Mouse (Mus musculus) hindbrain, postnatal 0 days (tissue): ENCODE data around the gene Sema5b. TPM values are rescaled to one million over a fixed set of nuclear protein-coding genes. Genes with fewer than 3 reads are reported as not detected.

Experiments used
- ATAC-seq: fragments of 200-750 bp; cut with Nextera tagmentation; 2 replicates; pipeline ENCODE4 v1.8.0; 2017; ENCODE audit warnings: mild to moderate bottlenecking, moderate TSS enrichment, moderate library complexity
- DNase-seq: peaks from one replicate; pipeline ENCODE4 v3.0.0-alpha.2; 2015; ENCODE audit warnings: low spot score
- H3K27ac ChIP-seq: fragments of 300-500 bp; sonication (generic); 2 replicates; pipeline ENCODE4 v1.5.1; 2014; ENCODE audit warnings: mild to moderate bottlenecking
- H3K27me3 ChIP-seq: fragments of 300-500 bp; sonication (generic); 2 replicates; pipeline ENCODE4 v1.6.1; 2014; ENCODE audit warnings: low read length, mixed read lengths; ENCODE audit not compliant: insufficient read depth
- H3K36me3 ChIP-seq: fragments of 300-500 bp; sonication (generic); 2 replicates; pipeline ENCODE4 v1.6.1; 2014; ENCODE audit warnings: low read length, mixed read lengths; ENCODE audit not compliant: insufficient read depth
- H3K4me1 ChIP-seq: fragments of 300-500 bp; sonication (generic); 2 replicates; pipeline ENCODE4 v1.6.1; 2014; ENCODE audit warnings: antibody characterized with exemption, low read length, mixed read lengths; ENCODE audit not compliant: insufficient read depth
- H3K4me2 ChIP-seq: fragments of 300-500 bp; sonication (generic); 2 replicates; pipeline ENCODE4 v1.6.1; 2014; ENCODE audit warnings: low read depth, mild to moderate bottlenecking, low read length, moderate library complexity, mixed read lengths
- H3K4me3 ChIP-seq: fragments of 300-500 bp; sonication (generic); 2 replicates; pipeline ENCODE4 v1.5.1; 2014; ENCODE audit warnings: low read length
- H3K9ac ChIP-seq: fragments of 300-500 bp; sonication (generic); replicated peaks from 2 replicates; pipeline ENCODE4 v1.6.1; 2014; ENCODE audit warnings: mild to moderate bottlenecking, low read length, moderate library complexity, mixed read lengths
- H3K9me3 ChIP-seq: fragments of 300-500 bp; sonication (generic); 2 replicates; pipeline ENCODE4 v1.6.1; 2016; ENCODE audit warnings: low read length, mixed read lengths
- CTCF ChIP-seq: IDR thresholded peaks from 2 replicates; pipeline ENCODE4 v1.5.1; 2016; ENCODE audit warnings: antibody characterized with exemption, control low read depth, low read depth
- WGBS: fragments of 180-500 bp; shearing (Covaris S2); extraction: QIAGEN DNeasy Blood & Tissue Kit; methylation state at CpG from one replicate; pipeline ENCODE4 v1.1.7; 2014; 5-methylcytosine and 5-hydroxymethylcytosine counted together
- polyA plus RNA-seq: library from polyadenylated mRNA; unstranded; fragments of >200 nt; fragmentation: Nextera tagmentation; extraction: Ambion mirVana; gene quantifications from 2 replicates; pipeline ENCODE4 v1.2.1, GENCODE M21; 2015
- total RNA-seq: library from RNA; depleted of rRNA; stranded (reverse); fragments of >200 nt; gene quantifications from 2 replicates; pipeline ENCODE4 v1.2.3, GENCODE M21; 2014

The Sema5b gene
- total and polyA plus RNA-seq, 2 experiments from 2014 or later, result 14.8 to 37.0 TPM

DNA sequence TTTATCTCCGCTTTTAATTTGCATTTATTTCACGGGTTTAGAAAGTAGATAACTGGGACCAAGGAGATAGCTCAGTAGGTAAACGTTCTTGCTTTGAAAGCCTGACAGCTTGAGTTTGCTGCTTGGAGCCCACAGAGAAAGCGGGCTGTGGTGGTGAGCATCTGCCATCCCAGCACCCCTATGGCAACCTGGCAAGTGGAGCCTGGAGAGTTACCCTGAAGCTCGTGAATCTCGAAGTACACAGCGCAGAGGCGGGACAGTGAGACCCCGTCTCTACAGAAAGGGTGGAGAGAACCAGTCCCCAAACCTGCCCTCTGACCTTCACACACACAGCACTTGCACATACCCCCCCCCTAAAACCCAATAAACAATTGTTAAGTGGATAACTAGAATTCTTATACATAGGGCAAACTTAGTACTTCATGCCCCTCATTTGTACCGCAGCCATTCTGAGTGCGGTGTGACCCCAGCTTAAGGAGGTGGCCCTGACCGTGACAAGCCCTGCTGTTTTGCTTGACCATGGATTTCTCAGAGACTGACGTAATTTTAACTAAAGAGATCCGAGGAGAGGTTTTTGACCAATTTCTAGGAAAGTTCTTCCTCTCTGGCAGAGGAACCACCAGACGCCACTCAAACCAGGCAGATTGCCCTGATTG, 27.4 kb downstream of the Sema5b start:
- H3K4me1 ChIP-seq, result peaks cover 22% of the 10 kb centered on the region
- no peak for ATAC-seq
- no peak overlapping the region for H3K27ac ChIP-seq

DNA sequence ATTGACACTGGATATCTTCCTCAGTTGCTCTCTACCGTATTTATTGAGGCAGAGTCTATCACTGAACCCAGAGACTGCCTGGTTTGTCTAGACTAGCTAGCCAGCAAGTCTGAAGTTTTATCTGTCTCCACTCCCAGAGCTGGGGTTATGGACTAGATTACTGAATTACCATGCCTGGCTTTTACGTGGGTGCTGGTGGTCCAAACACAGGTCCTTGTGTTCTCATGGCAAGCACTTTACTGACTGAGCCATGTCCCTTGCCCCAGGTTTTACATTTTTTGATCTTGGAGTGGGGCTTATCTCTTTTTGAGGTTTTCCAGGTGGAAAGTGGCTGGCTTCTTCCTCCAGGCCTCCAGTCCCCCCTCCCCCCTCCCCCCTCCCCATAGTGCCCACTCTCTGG, 28.4 kb downstream of the Sema5b start:
- DNase-seq, result no peak
- WGBS, result 68% methylated on average over 2 of the region's 2 CpGs
- no peaks in the 10 kb centered on the region for H3K36me3 ChIP-seq
- no peak overlapping the region for H3K4me3 ChIP-seq
- no peak for TF ChIP-seq CTCF
- H3K4me1 ChIP-seq, result peaks cover 22% of the 10 kb centered on the region
- H3K9ac ChIP-seq, result no peak overlapping the region
- no peak overlapping the region for H3K4me2 ChIP-seq
- no peaks in the 10 kb centered on the region for H3K9me3 ChIP-seq
- no peak overlapping the region for H3K27ac ChIP-seq
- no peak for ATAC-seq
- H3K27me3 ChIP-seq, result no peaks in the 10 kb centered on the region

More for the DNA sequence above, 27.4 kb downstream of the Sema5b start:
- 44% methylated on average over 15 of the region's 15 CpGs for WGBS
- no peaks in the 10 kb centered on the region for H3K36me3 ChIP-seq
- H3K4me3 ChIP-seq, result no peak overlapping the region
- TF ChIP-seq CTCF, result no peak
- no peaks in the 10 kb centered on the region for H3K9me3 ChIP-seq
- no peak overlapping the region for H3K4me2 ChIP-seq
- no peak for DNase-seq
- H3K27me3 ChIP-seq, result no peaks in the 10 kb centered on the region
- H3K9ac ChIP-seq, result no peak overlapping the region

- no peaks in the 10 kb centered on the region for H3K27me3 ChIP-seq
- DNase-seq (no peak), ATAC-seq (no peak)
- H3K4me2 ChIP-seq, result no peak overlapping the region
- H3K36me3 ChIP-seq, result no peaks in the 10 kb centered on the region
- H3K27ac ChIP-seq, result no peak overlapping the region
- H3K4me3 ChIP-seq, result no peak overlapping the region
- no peak overlapping the region for H3K9ac ChIP-seq
- no peaks in the 10 kb centered on the region for H3K9me3 ChIP-seq
- no peak for TF ChIP-seq CTCF
- peaks cover 19% of the 10 kb centered on the region for H3K4me1 ChIP-seq
- 37% methylated on average over 9 of the region's 9 CpGs for WGBS
These were observed 28.8 kb downstream of the Sema5b start for GRCm38 (mm10) chr16:35569758-35570157.

GRCm38 (mm10) chr16:35570627-35571026, 29.7 kb downstream of the Sema5b start:
- H3K27me3 ChIP-seq, result no peaks in the 10 kb centered on the region
- H3K9ac ChIP-seq, result no peak overlapping the region
- H3K27ac ChIP-seq, result no peak overlapping the region
- no peaks in the 10 kb centered on the region for H3K36me3 ChIP-seq
- H3K4me2 ChIP-seq, result peak overlapping the region; percentile 39
- no peak overlapping the region for H3K4me3 ChIP-seq
- DNase-seq (peak; percentile 55), ATAC-seq (peak; percentile 38; the same call in 1 of the 2 replicates)
- TF ChIP-seq CTCF, result no peak
- WGBS, result 35% methylated on average over 12 of the region's 12 CpGs
- H3K4me1 ChIP-seq, result peaks cover 19% of the 10 kb centered on the region
- H3K9me3 ChIP-seq, result no peaks in the 10 kb centered on the region

GRCm38 (mm10) chr16:35573586-35573985, 32.6 kb downstream of the Sema5b start:
- Histone ChIP-seq H3K4me3 (no peak overlapping the region), H3K9me3 (no peaks in the 10 kb centered on the region), H3K27me3 (no peaks in the 10 kb centered on the region), H3K4me1 (peaks cover 14% of the 10 kb centered on the region), H3K36me3 (no peaks in the 10 kb centered on the region), H3K4me2 (no peak overlapping the region), H3K9ac (no peak overlapping the region), H3K27ac (no peak overlapping the region)
- no peak for TF ChIP-seq CTCF
- DNase-seq, result no peak
- 91% methylated on average over 3 of the region's 3 CpGs for WGBS
- ATAC-seq, result no peak

DNA sequence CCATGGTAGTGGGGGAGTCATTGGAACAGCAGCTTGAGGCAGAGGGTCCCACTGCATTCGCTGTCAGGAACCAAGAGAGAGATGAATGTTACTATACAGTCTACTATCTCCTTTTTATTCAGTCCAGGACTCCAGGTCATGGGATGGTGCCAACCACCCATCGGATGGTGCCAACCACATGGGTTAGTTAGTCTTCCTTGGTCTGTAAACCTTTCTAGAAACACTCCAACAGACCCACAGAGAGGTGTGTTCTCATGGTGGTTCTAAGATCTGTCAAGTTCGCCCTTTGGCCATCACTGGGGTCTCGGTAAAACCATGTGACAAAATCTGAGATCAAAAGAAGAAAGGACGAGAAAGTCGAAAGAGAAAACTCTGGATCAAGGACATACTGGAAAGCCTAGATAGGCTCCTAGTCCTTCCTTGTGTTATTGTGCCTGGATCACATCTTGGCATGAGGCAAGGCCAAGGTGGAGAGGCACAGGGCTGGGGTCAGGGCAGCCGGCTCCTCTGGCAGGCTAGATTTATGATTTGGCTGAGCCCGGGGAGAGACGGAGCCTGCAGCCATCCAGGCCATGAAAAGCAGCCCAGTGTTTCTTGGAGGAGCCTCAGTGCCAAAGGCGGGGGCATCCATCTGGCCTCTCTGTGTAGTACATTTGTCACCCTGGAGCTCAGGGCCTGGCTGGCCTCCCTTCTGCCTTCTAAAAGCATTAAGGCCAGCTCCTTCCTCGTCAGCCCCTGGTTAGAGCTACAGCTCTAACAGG, 36.4 kb downstream of the Sema5b start:
- H3K9ac ChIP-seq, result no peak overlapping the region
- 0 out of 2 replicates have a peak overlapping the region, but pooled peaks have one; percentile 11 for H3K27ac ChIP-seq
- ATAC-seq (peak; percentile 55), DNase-seq (peak; percentile 69)
- H3K9me3 ChIP-seq, result no peaks in the 10 kb centered on the region
- no peaks in the 10 kb centered on the region for H3K36me3 ChIP-seq
- no peak for TF ChIP-seq CTCF
- H3K4me3 ChIP-seq, result no peak overlapping the region
- H3K4me2 ChIP-seq, result no peak overlapping the region
- H3K4me1 ChIP-seq, result peaks cover 7% of the 10 kb centered on the region
- 64% methylated on average over 11 of the region's 11 CpGs for WGBS
- H3K27me3 ChIP-seq, result no peaks in the 10 kb centered on the region

GRCm38 (mm10) chr16:35581299-35581698, 40.4 kb downstream of the Sema5b start:
- Histone ChIP-seq H3K9ac (no peak overlapping the region), H3K4me3 (no peak overlapping the region), H3K36me3 (no peaks in the 10 kb centered on the region), H3K4me1 (peaks cover 7% of the 10 kb centered on the region), H3K4me2 (no peak overlapping the region), H3K9me3 (no peaks in the 10 kb centered on the region), H3K27me3 (no peaks in the 10 kb centered on the region), H3K27ac (peak overlapping the region; percentile 51; the same call in 1 of the 2 replicates)
- DNase-seq (peak; percentile 67), ATAC-seq (peak; percentile 64)
- TF ChIP-seq CTCF, result no peak
- 27% methylated on average over 7 of the region's 7 CpGs for WGBS
